Mouse (Mus musculus): ENCODE data around the gene Tlcd1. TPM values are rescaled to one million over a fixed set of nuclear protein-coding genes. Genes with fewer than 3 reads are reported as not detected.

Tlcd1 gene
- polyA plus RNA-seq, 1 experiment = 35.9 TPM

- no peaks in the 10 kb centered on the region for H3K9me3 ChIP-seq
- H3K4me1 ChIP-seq = peaks cover 36% of the 10 kb centered on the region
- TF ChIP-seq FLI1 (IDR thresholded peaks at IDR 0.05; ENCODE audit: low read length) (no peak), GATA1 (IDR thresholded peaks at IDR 0.05; ENCODE audit: borderline replicate concordance, low read length) (no peak)
- no peaks in the 10 kb centered on the region for H3K27me3 ChIP-seq (replicated peaks)
- H3K4me3 ChIP-seq (replicated peaks) = no peak overlapping the region
- H3K36me3 ChIP-seq (replicated peaks; ENCODE audit: low read length) = peaks cover 94% of the 10 kb centered on the region
Measured at GRCm38 (mm10) chr11:78146168-78146567, 30.3 kb upstream of the Tlcd1 start.

DNA sequence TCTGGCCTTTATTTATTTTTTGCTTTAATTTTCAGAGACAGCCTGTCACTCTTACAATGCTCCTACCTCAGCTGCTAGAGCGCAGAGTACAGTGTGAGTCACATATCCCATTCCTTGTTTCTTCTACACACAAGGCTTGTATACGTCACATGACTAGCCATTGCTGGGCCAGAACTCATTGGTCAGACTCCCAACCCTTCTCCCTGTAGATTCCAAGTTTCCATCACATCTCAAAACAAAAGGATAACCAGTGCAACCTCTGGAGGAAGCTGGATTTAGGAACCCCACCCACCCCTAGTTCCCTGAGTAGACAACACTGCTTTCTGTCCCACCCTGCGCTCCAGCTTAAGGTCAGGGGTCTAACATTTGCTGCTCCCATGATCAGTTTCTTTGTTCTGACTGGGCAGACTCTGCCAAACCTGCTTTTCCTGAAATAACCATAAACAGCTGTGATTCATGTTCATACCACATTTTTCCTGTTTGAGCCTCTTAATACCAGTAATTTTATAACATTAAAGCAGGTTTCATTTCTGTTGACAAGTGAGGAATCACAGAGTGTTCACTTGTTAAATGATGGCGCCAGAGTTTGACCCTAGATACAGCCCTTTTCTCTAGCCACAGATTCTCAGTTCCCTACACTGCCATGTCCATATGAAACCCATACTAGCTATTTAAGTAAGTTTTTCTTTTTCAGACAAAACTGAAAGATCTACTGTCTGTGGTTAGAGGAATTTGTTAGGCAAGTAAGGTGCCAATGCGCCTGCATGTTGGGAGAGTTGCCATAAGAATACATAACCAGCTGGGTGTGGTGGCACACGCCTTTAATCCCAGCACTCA is 29.6 kb upstream of the Tlcd1 start:
- peaks cover 28% of the 10 kb centered on the region for H3K4me1 ChIP-seq
- no peak overlapping the region for H3K4me3 ChIP-seq (replicated peaks)
- H3K9me3 ChIP-seq = no peaks in the 10 kb centered on the region
- H3K27me3 ChIP-seq (replicated peaks) = no peaks in the 10 kb centered on the region
- peaks cover 92% of the 10 kb centered on the region for H3K36me3 ChIP-seq (replicated peaks; ENCODE audit: low read length)
- TF ChIP-seq FLI1 (IDR thresholded peaks at IDR 0.05; ENCODE audit: low read length) = no peak
- TF ChIP-seq GATA1 (IDR thresholded peaks at IDR 0.05; ENCODE audit: borderline replicate concordance, low read length) = no peak

GRCm38 (mm10) chr11:78151161-78151560 is 25.4 kb upstream of the Tlcd1 start:
- TF ChIP-seq GATA1 (IDR thresholded peaks at IDR 0.05; ENCODE audit: borderline replicate concordance, low read length) = no peak
- no peak for TF ChIP-seq FLI1 (IDR thresholded peaks at IDR 0.05; ENCODE audit: low read length)
- Histone ChIP-seq H3K4me3 (replicated peaks) (no peak overlapping the region), H3K4me1 (peaks cover 46% of the 10 kb centered on the region), H3K9me3 (no peaks in the 10 kb centered on the region), H3K36me3 (replicated peaks; ENCODE audit: low read length) (peaks cover 94% of the 10 kb centered on the region), H3K27me3 (replicated peaks) (no peaks in the 10 kb centered on the region)

- no peaks in the 10 kb centered on the region for H3K27me3 ChIP-seq (replicated peaks)
- no peaks in the 10 kb centered on the region for H3K9me3 ChIP-seq
- H3K4me3 ChIP-seq (replicated peaks) = no peak overlapping the region
- TF ChIP-seq FLI1 (IDR thresholded peaks at IDR 0.05; ENCODE audit: low read length) (no peak), GATA1 (IDR thresholded peaks at IDR 0.05; ENCODE audit: borderline replicate concordance, low read length) (no peak)
- peaks cover 39% of the 10 kb centered on the region for H3K4me1 ChIP-seq
- H3K36me3 ChIP-seq (replicated peaks; ENCODE audit: low read length) = peaks cover 93% of the 10 kb centered on the region
Measured at GRCm38 (mm10) chr11:78152299-78153231, 23.9 kb upstream of the Tlcd1 start.

- TF ChIP-seq FLI1 (IDR thresholded peaks at IDR 0.05; ENCODE audit: low read length) (no peak), GATA1 (IDR thresholded peaks at IDR 0.05; ENCODE audit: borderline replicate concordance, low read length) (no peak)
- Histone ChIP-seq H3K4me1 (peaks cover 34% of the 10 kb centered on the region), H3K9me3 (no peaks in the 10 kb centered on the region), H3K36me3 (replicated peaks; ENCODE audit: low read length) (peaks cover 93% of the 10 kb centered on the region), H3K27me3 (replicated peaks) (no peaks in the 10 kb centered on the region), H3K4me3 (replicated peaks) (no peak overlapping the region)
Measured at GRCm38 (mm10) chr11:78153778-78154177, 22.7 kb upstream of the Tlcd1 start.

DNA sequence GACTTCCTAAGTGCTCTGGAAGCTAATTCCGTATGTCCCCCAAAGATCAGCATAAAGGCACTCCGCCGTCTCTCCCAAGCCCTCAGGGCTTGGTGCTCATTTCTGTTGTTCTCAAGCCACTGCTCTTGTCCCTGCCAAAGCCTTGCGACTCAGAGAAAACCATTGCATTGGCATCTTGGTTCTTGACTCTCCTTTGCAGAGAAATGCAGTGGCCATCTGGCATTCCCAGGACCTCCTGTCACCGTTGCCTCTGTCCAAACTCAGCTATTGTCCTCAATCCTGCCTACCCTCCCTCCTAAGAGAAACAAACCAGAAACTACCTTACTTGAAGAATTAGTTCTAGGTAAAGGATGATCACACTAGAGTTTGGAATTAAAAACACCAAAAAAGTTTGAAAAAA is 20.8 kb upstream of the Tlcd1 start:
- peaks cover 90% of the 10 kb centered on the region for H3K36me3 ChIP-seq (replicated peaks; ENCODE audit: low read length)
- H3K27me3 ChIP-seq (replicated peaks) = peaks cover 2% of the 10 kb centered on the region
- TF ChIP-seq FLI1 (IDR thresholded peaks at IDR 0.05; ENCODE audit: low read length) = no peak
- no peak for TF ChIP-seq GATA1 (IDR thresholded peaks at IDR 0.05; ENCODE audit: borderline replicate concordance, low read length)
- peaks cover 45% of the 10 kb centered on the region for H3K4me1 ChIP-seq
- H3K9me3 ChIP-seq = no peaks in the 10 kb centered on the region
- H3K4me3 ChIP-seq (replicated peaks) = no peak overlapping the region

- no peaks in the 10 kb centered on the region for H3K9me3 ChIP-seq
- H3K4me3 ChIP-seq (replicated peaks) = no peak overlapping the region
- H3K4me1 ChIP-seq = peaks cover 51% of the 10 kb centered on the region
- H3K27me3 ChIP-seq (replicated peaks) = peaks cover 4% of the 10 kb centered on the region
- TF ChIP-seq GATA1 (IDR thresholded peaks at IDR 0.05; ENCODE audit: borderline replicate concordance, low read length) = no peak
- no peak for TF ChIP-seq FLI1 (IDR thresholded peaks at IDR 0.05; ENCODE audit: low read length)
- peaks cover 90% of the 10 kb centered on the region for H3K36me3 ChIP-seq (replicated peaks; ENCODE audit: low read length)
Measured at GRCm38 (mm10) chr11:78156156-78156699, 20.3 kb upstream of the Tlcd1 start.

GRCm38 (mm10) chr11:78159096-78159495 is 17.4 kb upstream of the Tlcd1 start:
- Histone ChIP-seq H3K9me3 (no peaks in the 10 kb centered on the region), H3K4me3 (replicated peaks) (no peak overlapping the region), H3K27me3 (replicated peaks) (peaks cover 28% of the 10 kb centered on the region), H3K4me1 (peaks cover 64% of the 10 kb centered on the region), H3K36me3 (replicated peaks; ENCODE audit: low read length) (peaks cover 76% of the 10 kb centered on the region)
- TF ChIP-seq FLI1 (IDR thresholded peaks at IDR 0.05; ENCODE audit: low read length) (no peak), GATA1 (IDR thresholded peaks at IDR 0.05; ENCODE audit: borderline replicate concordance, low read length) (no peak)

GRCm38 (mm10) chr11:78159557-78159956 is 17.0 kb upstream of the Tlcd1 start:
- H3K27me3 ChIP-seq (replicated peaks) = peaks cover 33% of the 10 kb centered on the region
- peaks cover 72% of the 10 kb centered on the region for H3K36me3 ChIP-seq (replicated peaks; ENCODE audit: low read length)
- no peak overlapping the region for H3K4me3 ChIP-seq (replicated peaks)
- TF ChIP-seq GATA1 (IDR thresholded peaks at IDR 0.05; ENCODE audit: borderline replicate concordance, low read length) (no peak), FLI1 (IDR thresholded peaks at IDR 0.05; ENCODE audit: low read length) (no peak)
- H3K4me1 ChIP-seq = peaks cover 64% of the 10 kb centered on the region
- H3K9me3 ChIP-seq = no peaks in the 10 kb centered on the region
